Mouse (Mus musculus) cerebellum, adult 2 months (tissue): Measurements from ENCODE around the gene Mrps21. TPM values are rescaled to one million over a fixed set of nuclear protein-coding genes. Genes with fewer than 3 reads are reported as not detected.
"Not testable (repeated sequence)": the region's sequence is repeated elsewhere in the genome, so short reads cannot be mapped to it uniquely, and the experiment has no call there.

Source experiments
- DNase-seq, 2 experiments: peaks; one replicate each; pipeline ENCODE4 v3.0.0; 2021
- H3K27ac ChIP-seq: fragments of 200-500 bp; 2 replicates; pipeline ENCODE4 v1.5.1; 2012; ENCODE audit warnings: low read length, control low read depth, inconsistent platforms; ENCODE audit not compliant: insufficient read depth
- H3K27me3 ChIP-seq: fragments of 200-500 bp; 2 replicates; pipeline ENCODE4 v1.6.1; 2012; ENCODE audit warnings: inconsistent platforms, mild to moderate bottlenecking, low read length, moderate library complexity; ENCODE audit not compliant: control insufficient read depth, insufficient read depth
- H3K4me1 ChIP-seq: fragments of 200-500 bp; 2 replicates; pipeline ENCODE4 v1.6.1; 2011; ENCODE audit warnings: low read length; ENCODE audit not compliant: control insufficient read depth, insufficient read depth
- H3K4me3 ChIP-seq: fragments of 200-500 bp; replicated peaks from 2 replicates; pipeline ENCODE3; 2011; ENCODE audit warnings: mild to moderate bottlenecking, low read depth, low read length, control low read depth; ENCODE audit not compliant: insufficient read depth
- CTCF ChIP-seq: fragments of 200-500 bp; IDR thresholded peaks from 2 replicates; pipeline ENCODE4 v1.5.1; 2011; ENCODE audit warnings: low read depth, mild to moderate bottlenecking, control low read depth, low read length, moderate library complexity, borderline replicate concordance; ENCODE audit not compliant: insufficient read depth
- POLR2A ChIP-seq: fragments of 200-500 bp; IDR thresholded peaks from 2 replicates; pipeline ENCODE4 v1.6.1; 2011; ENCODE audit warnings: low read length, control low read depth, borderline replicate concordance; ENCODE audit not compliant: insufficient read depth
- WGBS: fragments of 180-500 bp; shearing (Covaris S2); methylation state at CpG from one replicate; pipeline ENCODE4 v1.1.7; 2018; 5-methylcytosine and 5-hydroxymethylcytosine counted together
- polyA plus RNA-seq: library from polyadenylated mRNA; depleted of rRNA; stranded (reverse); fragments of >200 nt; gene quantifications from 2 replicates; pipeline ENCODE4 v1.2.3, GENCODE M21; 2012

Mrps21 gene
- polyA plus RNA-seq, 1 experiment, result 281 TPM

DNA sequence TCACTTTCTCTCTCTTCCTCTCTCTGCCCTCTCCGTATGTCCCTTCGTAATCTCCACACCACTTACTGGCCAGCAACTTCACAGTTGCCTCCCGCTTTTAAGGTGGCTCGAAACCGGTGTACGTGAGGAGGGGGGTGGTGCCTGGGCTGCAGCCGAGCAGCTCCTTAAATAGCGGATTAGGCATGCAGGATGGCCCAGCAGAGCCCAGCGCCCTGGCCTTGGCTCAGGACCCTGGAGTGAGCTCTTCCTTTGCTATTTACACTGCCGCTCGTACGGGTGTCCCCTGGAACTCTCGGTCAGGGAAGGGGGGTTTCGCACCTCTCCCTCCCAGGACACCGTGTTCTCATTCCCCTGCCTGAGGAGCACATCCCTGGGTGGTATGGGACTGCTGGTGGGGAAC lies 33.2 kb upstream of the Mrps21 start, which contains the start of gene Car14:
Car14 (minus strand) TSS at position 124 of the 400 bp plus-strand sequence.
- no peak for TF ChIP-seq CTCF
- no peak for TF ChIP-seq POLR2A
- H3K27ac ChIP-seq, result peak within 1 kb of the TSS; percentile 7; the same call in 1 of the 2 replicates

DNA sequence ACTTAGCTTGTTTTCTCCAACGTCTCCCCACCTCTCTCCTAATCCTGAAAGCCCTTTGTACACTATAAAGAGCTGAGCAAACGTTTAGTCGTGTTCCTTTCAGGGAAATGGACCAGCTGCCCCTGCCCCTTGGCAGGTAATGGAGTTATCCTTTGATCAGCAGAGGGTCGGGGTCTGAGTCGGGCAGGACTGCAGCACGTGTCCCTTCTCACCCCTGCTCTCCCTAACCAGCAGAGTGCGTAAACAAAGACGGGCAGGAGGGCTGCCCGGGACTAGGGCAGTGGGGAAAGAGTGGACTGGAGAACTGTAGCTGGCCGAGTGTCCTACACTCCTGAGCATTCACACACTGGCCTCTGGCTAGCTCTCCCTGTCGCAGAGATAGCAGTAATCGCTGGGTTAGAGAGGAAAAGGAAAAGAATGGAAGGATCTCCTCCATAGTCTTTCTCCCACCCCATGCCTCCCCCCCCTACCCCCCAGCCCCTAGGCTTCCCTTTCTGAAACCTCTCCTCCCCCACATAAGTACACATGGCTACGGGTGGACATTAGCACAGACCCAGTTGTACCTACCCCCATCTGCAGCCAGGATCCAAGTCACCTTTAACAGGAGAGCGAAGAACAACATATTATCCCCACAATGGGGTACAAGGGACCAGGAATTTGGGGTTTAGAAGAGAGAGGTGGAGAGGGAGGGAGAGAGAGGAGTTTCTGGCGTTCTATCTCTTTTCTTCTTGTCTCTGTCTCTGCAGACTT lies 32.6 kb upstream of the Mrps21 start:
- H3K4me3 ChIP-seq, result no peak overlapping the region
- TF ChIP-seq POLR2A (no peak), CTCF (no peak)
- H3K4me1 ChIP-seq, result peaks cover 4% of the 10 kb centered on the region; the same call in 1 of the 2 replicates
- no peaks in the 10 kb centered on the region for H3K27me3 ChIP-seq
- H3K27ac ChIP-seq, result peak overlapping the region; percentile 7; the same call in 1 of the 2 replicates
- WGBS, result 16% methylated on average over 15 of the region's 15 CpGs
- DNase-seq, result no peak

More for the DNA sequence above, 33.2 kb upstream of the Mrps21 start, which contains the start of gene Car14:
- H3K27me3 ChIP-seq, result no peaks in the 10 kb centered on the region
- 2% methylated on average over 15 of the region's 15 CpGs for WGBS
- peak within 1 kb of the TSS; percentile 34 for H3K4me3 ChIP-seq
- no peak for DNase-seq
- peaks cover 4% of the 10 kb centered on the region; the same call in 1 of the 2 replicates for H3K4me1 ChIP-seq

DNA sequence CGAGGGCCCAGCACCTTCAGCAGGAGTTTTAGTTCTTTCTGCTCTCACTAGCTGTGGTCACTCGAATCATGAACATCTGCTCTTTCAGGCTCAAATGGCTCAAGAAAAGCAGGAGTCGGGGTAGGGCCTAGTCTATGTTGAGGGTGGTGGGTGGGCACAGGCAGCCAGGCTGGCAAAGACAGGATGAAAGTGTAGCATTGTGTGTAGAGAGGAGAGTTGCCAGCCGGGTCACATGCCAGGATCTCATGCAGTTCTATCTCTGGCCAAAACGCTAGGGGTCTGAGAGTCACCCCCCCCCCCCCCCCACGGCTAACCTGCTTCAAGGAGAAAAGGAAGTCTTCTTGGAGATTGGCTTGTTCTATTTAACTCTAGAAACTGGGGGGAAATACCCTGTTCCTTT lies 31.3 kb upstream of the Mrps21 start:
- no peak for TF ChIP-seq POLR2A
- H3K27ac ChIP-seq, result peak overlapping the region; percentile 69; the same call in 1 of the 2 replicates
- no peaks in the 10 kb centered on the region for H3K27me3 ChIP-seq
- no peak for DNase-seq
- no peak overlapping the region for H3K4me3 ChIP-seq
- 31% methylated on average over 6 of the region's 6 CpGs for WGBS
- H3K4me1 ChIP-seq, result peaks cover 4% of the 10 kb centered on the region; the same call in 1 of the 2 replicates

DNA sequence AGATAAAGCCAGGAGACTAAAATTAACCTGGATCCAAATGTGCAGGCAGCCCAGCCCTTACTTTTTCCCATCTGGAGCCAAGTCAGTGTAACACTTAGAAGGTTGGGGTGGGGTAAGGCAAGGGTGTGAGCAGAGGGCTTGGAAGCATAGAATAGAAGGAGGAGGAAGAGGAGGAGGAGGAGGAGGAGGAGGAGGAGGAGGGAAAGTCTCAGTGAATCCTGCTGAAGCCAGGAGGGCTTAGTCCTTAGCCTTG lies 31.0 kb upstream of the Mrps21 start:
- no peak for TF ChIP-seq CTCF
- H3K27ac ChIP-seq, result peak overlapping the region; percentile 69; the same call in 1 of the 2 replicates

DNA sequence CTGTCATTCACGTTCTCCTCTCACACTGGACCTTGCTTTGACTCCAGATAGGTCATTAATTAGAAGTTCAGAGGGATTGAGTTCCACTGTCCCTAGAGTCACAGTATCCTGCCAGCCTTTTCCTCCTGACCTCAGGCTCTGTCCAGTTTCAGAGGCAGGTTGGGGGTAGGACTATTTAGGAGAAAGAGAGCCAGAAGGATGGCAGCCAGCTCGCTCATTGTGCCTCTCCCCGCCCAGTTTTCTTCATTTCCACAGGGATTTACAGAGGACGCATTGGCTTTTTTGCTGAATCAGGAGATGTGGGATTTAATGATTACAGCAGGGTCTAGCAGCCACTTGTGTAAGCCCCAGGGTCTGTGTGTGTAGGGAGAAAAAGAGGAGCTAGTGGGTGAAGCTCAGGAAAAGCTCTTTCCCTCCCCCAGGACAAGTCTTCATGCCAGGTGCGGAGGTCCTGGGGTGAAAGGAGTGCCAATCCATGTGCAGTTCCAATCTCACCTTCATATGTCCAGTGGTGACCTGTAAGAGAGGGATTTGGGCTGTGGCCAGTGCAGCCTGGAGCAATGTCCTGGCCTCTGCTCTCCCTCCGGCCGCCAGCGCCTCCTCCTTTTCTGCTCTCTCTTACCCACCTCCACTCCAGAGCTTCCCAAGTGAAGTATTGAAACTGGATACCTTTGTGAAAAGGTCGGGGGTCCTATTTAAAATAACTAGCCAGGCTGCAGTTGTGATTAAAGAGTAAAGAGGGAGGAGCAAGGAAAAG lies 30.5 kb upstream of the Mrps21 start:
- 47% methylated on average over 9 of the region's 9 CpGs for WGBS

More for the DNA sequence above, 31.0 kb upstream of the Mrps21 start:
- Histone ChIP-seq H3K27me3 (no peaks in the 10 kb centered on the region), H3K4me3 (no peak overlapping the region), H3K4me1 (peaks cover 4% of the 10 kb centered on the region; the same call in 1 of the 2 replicates)
- DNase-seq, result no peak

DNA sequence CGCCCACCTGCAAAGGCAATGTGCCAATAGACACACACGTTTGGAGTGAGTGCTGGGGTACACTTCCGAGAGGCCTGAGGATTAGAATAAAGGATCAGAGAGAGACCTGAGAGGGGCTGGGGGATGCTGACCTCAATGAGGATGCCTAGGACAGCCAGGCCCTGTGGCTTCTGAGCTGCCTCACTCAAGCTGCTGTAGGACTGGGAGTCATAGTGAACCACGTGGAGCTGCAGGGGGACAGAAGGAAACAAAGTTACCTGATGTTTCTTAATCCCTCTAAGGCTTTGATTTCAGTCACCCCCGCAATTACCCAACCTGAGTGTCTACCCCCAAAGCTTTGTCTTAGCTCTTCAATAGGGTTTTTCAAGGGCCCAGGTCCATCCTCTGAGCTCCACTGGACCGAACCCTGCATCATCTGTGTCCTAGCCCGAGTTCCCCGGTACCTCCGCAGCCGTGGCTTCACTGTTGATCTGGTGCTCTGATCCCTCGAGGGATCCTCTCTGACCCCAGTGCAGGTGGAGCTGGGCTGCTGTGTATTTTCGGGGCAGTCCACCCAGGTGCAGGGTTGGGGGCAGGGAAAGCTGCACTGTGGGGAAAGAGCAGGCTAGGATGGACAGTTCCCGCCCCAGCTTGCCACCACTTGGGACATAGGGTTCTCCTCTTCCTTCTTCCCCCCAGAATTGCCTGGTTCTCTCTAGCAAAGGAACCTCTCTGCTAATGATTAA lies 28.6 kb upstream of the Mrps21 start:
- no peak overlapping the region for H3K27ac ChIP-seq
- no peak for TF ChIP-seq CTCF
- no peak for TF ChIP-seq POLR2A
- 72% methylated on average over 13 of the region's 13 CpGs for whole genome bisulfite sequencing

More for the DNA sequence above, 30.5 kb upstream of the Mrps21 start:
- no peak for TF ChIP-seq POLR2A
- no peak for TF ChIP-seq CTCF
- Histone ChIP-seq H3K4me1 (peaks cover 4% of the 10 kb centered on the region; the same call in 1 of the 2 replicates), H3K4me3 (no peak overlapping the region), H3K27me3 (no peaks in the 10 kb centered on the region), H3K27ac (peak overlapping the region; percentile 69; the same call in 1 of the 2 replicates)
- DNase-seq, result no peak

DNA sequence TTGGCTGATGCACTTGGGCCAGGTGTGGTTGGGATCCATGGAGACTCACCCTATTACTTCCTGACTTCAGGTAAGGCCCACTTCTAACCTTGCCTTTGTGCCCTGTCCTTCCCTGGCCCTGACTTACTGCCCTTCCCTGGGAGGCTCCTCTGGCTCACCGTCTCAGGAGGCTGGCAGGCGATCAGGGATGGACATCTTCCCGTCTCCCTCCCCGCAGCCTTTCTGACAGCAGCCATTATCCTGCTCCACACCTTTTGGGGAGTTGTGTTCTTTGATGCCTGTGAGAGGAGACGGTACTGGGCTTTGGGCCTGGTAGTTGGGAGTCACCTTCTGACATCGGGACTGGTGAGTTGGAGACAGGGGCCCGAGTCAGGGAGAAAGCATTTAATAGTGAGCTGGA lies 24.2 kb upstream of the Mrps21 start:
- not testable (repeated sequence) for H3K27ac ChIP-seq, H3K27me3 ChIP-seq, DNase-seq, H3K4me1 ChIP-seq
- WGBS, result 59% methylated on average over 7 of the region's 7 CpGs
- peak overlapping the region; percentile 32 for H3K4me3 ChIP-seq

More for the DNA sequence above, 28.6 kb upstream of the Mrps21 start:
- H3K4me1 ChIP-seq, result peaks cover 9% of the 10 kb centered on the region
- H3K4me3 ChIP-seq, result no peak overlapping the region
- no peak for DNase-seq
- H3K27me3 ChIP-seq, result no peaks in the 10 kb centered on the region
